Mouse (Mus musculus) erythroblast, embryonic 14.5 days (primary cell): ENCODE measurements at regions not wholly inside any gene's neighbourhood (a gene's known extent, or its start where the extent isn't known, plus 50 kb on each side); places are given as distances from the start of the nearest gene placed in this dataset.

ENCODE experiments used
- GATA1 ChIP-seq: IDR thresholded peaks from 2 replicates; pipeline ENCODE4 v1.6.1; 2012; ENCODE audit warnings: low read length, inconsistent platforms, mixed read lengths
- TAL1 ChIP-seq: IDR thresholded peaks from 3 replicates; pipeline ENCODE4 v1.6.1; 2012; ENCODE audit warnings: low read length, inconsistent platforms, mixed read lengths

GRCm38 (mm10) chr16:24220613-24221012 lies 172.7 kb upstream of the Lpp start:
- no peak for TF ChIP-seq TAL1
- TF ChIP-seq GATA1: no peak
